Mouse (Mus musculus) brain, embryonic 18.5 days (tissue): ENCODE data around the gene Polr3e.
"Not testable (repeated sequence)": the region's sequence is repeated elsewhere in the genome, so short reads cannot be mapped to it uniquely, and the experiment has no call there.

Source experiments
- DNase-seq: peaks from one replicate; pipeline ENCODE4 v3.0.0-alpha.2; 2012; ENCODE audit warnings: low read depth, low spot score

The Polr3e gene

DNA sequence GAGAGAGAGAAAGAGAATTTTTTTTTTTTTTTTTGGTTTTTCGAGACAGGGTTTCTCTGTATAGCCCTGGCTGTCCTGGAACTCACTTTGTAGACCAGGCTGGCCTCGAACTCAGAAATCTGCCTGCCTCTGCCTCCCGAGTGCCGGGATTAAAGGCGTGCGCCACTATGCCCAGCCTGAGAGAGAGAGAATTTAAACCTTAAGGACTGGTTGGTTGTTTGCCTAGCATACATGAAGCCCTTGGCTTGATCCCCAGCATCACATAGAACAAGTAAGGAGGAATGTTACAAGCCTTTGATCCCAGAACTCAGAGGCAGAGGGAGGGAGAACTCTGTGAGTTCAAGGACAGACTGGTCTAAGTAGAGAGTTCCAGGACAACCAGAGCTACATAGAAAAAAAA, 6.3 kb upstream of the Polr3e start:
- DNase-seq = not testable (repeated sequence)

DNA sequence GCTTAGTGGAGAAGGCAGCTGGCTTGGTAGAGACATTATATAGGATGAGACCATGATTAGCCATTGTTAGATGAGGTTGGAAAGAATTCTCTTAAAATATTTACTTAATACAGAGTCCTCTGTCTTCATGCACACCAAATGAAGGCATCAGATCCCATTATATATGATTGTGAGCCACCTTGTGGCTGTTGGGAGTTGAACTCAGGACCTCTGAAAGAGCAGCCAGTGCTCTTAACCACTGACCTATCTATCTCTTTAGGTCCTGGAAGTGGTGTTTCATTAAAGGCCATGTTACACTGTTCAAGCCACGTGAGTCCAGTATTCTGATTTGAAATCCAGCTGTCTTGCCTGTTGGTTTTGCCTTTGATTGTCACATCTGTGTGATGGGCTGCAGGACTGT, 4.2 kb upstream of the Polr3e start:
- no peak for DNase-seq

DNA sequence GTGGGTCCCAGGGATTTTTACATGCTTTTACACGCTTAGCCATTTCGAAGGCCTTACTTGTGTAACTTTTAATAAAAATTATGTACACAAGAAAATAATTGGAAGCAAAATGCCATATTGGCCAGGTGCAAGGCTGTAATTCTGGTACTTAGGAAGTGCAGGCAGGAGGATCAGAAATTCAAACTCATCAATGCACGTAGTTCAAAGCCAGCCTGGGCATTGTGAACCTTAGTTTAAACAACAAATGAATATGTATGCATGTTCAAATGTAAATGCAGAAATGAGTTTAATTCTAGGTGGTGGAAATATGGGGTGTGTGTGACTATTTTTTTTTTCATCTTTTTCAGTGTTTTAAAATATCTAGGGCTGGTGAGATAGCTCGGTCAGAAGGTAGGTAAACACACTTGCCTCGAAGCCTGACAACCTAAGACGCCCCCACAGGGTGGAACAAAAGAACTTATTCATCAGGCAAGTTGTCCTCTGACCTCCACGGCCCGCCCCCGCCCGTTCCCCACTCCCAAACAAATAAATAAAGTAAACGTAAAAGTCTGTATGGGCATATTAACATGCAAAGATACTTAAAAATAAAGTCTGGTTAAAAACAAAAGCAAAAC, 1.2 kb upstream of the Polr3e start:
- no peak for DNase-seq

DNA sequence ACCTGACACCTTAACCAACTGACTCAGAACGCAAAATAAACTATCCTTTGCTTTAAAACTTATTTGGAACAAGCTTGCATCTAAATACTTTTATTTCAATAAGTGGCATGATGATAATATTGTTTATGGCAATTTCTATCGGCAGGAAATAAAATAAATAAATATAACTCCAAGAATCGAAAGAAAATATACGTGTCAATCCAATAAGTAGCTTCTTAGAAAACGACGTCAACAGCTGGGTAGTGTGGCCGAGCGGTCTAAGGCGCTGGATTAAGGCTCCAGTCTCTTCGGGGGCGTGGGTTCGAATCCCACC, 309 bp upstream of the Polr3e start:
- no peak for DNase-seq

DNA sequence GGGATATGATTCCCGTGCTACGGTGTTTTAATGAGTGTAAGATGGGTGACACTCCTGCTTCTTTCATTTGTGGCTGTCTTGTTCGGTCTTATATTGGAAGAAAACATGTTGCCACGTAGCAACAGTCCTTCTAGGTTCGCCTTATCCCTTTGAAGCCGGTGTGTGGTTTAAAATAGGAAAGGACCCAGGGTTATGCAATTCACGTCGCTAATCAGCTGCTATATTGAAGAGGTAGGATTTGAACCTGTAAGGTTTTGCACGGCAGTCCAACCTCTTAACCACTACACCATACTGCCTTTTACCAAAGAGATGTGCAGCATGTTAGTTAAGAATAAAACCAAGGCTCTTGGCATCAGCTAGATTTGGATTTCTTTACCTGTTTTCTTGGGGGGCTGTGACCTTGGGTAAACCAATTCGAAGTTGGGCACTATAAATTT, 1.0 kb downstream of the Polr3e start:
- DNase-seq = peak; percentile 54

DNA sequence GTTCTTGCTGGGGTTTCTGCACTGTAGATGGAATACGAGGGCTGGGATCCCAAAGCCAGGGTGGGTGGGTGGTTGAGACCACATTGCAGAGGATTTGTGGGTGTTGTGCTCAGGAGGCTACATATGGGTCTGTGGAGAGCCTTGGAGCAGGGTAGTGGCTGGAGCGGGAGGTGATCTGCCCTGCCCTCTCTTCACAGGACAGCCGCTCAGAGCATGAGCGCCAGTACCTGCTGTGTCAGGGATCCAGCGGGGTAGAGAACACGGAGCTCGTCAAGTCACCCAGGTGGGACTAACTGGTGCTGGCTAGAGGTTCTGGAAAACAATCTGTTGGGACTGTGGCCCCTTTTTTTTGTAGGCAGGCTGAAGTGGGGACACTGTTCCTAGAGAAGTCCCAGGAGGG, 15.6 kb downstream of the Polr3e start:
- DNase-seq = no peak

DNA sequence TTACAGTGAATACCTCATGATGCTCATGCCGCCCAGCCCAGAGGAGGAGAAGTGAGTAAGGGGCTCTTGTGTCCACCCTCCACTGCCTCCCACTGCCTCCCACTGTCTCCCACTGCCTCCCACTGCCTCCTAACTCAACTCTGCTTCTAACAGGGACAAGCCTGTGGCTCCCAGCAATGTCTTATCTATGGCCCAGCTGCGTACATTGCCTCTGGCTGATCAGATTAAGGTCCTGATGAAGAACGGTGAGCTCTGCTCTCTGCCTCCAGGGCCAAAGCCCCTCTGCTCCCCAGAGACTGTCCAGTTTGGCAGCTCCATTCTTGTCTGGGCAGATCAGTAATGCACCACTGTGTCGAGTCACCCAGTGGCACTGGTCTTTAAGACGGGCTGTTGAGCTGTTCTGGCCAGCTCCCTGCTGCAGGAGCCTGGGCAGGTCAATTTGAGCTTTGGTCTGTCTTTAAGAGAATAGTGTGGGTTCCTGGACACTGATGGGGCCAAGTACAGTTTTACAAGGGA, 16.2 kb downstream of the Polr3e start:
- no peak for DNase-seq

DNA sequence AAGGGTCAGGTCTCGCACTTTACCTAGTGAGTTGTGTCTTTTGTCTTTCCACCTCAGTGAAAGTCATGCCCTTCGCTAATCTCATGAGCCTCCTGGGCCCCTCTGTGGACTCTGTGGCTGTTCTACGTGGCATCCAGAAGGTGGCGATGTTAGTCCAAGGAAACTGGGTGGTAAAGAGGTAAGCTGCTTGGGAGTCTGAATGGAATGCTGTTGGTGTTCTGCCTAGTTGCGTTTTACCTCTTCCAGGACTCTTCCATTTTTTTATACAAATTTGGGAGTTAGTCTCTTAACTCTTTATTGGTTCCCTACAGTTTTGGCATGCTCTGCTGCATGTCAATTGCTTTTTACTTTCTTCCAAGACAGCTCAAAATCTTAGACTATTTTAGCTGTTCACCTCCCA, 17.2 kb downstream of the Polr3e start:
- DNase-seq = peak; percentile 30

DNA sequence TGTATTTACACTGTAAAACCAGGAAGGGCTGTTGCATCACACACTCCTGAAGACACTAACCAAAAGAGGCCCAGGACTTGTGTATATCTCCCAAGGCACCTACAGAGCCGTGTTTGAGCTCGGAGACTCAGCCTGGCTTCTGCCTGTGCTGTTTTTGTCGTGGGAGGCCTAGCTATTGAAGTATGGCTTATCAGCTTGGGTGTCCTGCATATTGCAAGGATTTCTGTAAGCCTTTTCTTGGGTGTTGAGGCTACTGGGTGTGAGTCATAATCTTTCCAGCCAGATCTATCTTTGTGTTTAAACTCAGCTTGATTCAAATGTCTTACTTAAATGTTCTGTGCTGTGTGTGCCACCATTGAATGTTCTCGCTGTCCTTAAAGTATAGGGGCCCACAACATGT, 19.0 kb downstream of the Polr3e start:
- DNase-seq = no peak

DNA sequence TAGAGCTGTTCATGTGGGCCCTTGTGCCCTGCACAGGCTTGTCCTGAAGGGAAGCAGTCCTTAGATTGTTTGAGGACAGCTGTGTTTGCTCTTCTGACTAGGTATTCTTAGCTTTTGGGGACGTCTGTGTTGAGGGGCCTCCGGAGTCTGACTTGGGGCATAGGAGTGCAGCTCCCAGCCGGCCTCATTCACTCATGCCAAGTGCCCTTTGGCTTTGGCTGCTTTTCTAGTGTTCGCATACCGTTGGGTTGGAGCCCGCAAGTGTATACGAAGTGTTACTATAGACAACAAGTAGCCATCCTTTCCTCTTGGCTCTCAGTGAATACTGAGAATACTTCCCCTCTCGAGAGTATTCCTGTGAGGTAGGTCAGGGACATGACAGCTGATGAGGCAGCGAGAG, 20.7 kb downstream of the Polr3e start:
- no peak for DNase-seq

DNA sequence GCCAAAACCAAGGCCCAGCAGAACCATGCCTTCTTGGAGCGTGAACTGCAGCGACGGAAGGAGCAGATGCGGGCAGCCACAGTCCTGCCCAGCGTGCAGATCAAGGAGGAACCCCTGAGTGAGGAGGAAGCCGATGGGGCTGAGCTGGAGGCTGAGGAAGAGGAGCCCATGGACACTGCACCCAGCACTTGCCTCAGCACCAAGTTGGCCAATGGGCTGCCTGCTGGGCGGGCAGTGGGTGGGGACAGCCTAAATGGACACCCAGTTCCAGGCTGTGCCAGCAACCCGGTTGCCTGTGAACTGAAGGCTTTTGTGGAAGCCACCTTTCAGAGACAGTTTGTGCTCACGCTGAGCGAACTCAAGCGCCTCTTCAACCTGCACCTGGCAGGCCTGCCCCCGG, 22.8 kb downstream of the Polr3e start:
- DNase-seq = no peak

DNA sequence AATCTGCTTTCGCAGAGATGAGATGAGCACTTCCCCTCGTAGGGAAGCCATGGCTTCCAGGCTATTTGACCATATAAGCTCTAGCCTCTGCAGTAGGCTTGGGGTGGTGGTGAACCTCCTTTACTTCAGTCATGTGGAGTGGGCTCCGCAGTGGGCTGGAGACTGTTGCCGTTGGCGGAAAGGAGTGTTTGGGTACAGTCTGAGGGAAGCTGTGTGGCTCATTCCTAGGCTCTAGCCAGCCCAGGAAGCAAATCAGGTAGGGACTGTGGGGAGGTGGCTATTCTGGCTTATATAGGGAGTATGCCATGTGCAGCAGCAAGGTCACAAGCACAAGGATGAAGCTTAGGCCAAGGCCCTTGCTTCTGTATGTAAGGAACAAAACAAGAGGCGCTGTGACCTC, 23.7 kb downstream of the Polr3e start:
- no peak for DNase-seq

DNA sequence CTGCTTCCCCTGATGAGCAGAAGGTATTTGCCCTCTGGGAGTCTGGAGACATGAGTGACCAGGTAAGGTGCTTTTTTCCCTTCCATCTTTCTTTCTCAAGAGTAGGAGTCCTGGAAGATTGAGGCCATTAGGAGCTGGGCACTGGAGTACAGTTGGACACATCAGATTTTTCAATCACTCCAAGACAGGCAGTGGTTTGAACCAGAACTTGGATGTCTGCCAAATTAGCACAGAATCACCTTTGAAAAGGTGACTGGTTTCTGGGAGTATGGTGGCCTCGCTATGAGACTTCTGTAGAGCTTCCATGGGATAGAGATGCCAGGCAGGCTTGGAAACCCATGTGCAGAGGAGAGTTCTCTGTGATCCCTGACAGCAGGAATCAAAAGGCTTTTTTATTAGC, 25.0 kb downstream of the Polr3e start:
- no peak for DNase-seq

DNA sequence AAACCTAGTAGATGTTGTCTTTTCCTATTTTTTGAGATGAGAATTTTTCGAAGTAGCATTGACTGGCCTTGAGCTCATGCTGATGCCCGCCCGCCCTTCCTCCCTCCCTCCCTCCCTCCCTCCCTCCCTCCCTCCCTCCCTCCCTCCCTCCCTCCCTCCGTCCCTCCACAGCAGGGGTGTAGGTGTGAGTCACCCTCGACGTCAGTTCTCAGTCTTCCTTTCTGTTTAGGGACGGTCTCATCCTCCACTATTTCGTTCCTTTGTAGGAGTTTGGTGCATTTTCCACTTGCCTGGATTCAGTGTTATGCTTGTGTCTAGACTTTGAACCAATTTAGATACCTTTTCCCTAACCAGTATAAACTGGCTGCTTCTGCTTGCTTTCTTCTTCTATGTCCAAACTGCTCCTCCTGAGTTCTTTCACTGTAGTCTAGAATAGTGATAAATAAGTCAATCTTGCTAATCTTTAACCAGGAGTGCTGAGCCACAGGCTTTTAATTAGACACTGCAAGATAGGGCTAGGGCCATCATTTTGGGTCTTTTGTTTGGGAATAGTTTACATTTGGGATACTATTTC, 26.5 kb downstream of the Polr3e start:
- no peak for DNase-seq

DNA sequence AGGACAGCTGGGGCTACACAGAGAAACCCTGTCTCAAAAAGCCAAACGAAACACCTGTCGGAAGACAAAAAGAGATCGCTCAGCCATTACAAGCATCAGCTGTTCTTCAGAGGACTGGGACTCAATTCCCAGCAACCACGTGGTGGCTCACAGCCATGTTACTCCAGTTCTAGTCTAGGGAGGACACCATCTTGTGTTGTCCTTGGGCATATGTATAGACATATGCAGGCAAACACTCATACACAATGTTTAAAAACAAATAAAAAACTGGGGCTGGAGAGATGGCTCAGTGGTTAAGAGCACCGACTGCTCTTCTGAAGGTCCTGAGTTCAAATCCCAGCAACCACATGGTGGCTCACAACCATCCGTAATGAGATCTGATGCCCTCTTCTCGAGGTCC, 36.0 kb downstream of the Polr3e start:
- not testable (repeated sequence) for DNase-seq

DNA sequence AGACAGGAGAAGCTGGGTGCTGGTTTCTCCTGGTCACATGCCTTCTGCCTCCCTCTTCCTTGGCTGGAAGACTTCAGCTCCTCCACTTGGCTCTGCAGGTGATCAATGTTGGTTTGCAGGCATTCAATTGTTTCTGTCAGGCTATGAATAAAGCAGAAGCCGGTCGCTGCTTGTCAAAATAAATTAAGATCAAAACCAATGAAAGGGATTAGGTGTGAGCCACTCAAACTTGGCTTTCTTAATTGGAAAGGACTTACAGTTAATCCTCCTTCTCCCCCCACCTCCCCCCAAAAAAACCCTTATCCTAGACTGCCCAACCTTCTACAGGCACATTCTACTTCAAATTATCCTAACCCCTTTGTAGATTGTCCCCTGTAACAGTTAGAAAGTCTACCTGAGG, 42.6 kb downstream of the Polr3e start:
- no peak for DNase-seq

DNA sequence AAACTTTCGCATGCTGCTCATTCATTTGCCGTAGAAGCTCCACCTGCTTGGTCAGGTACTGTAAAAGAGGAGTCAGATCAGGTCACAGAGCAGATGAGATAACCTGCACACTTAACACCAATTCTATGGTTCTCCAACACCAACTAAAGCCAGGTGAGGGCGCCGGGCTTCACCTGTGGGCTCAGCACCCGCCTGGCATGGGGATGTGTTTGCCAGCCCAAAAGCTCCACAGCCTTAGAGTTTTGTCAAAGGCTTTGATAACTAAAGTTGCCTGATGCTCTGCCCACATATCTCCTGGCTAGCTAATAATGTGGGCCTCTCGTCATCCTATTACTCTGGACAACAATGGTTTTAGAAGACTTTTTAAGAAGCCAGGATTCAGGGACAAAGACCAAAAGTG, 43.1 kb downstream of the Polr3e start:
- DNase-seq = no peak

DNA sequence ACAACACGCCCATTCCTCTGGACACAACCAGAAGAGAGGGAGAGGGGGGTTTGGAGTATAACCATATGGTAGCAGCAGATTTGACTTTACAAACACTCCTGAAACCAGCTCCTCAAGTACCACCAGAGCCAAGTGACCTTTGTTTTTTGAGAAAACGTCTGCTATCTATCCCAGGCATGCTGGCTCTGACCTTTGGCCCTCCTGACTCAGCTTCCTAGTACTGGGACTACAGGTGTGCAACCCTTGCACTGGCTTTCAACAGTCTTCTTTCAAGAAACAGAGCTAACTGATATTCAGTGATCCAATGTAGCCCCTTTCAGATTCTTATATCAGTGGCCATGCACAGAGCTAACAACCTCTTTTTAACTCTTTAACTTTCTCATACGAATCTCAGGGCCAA, 44.3 kb downstream of the Polr3e start:
- DNase-seq = no peak

DNA sequence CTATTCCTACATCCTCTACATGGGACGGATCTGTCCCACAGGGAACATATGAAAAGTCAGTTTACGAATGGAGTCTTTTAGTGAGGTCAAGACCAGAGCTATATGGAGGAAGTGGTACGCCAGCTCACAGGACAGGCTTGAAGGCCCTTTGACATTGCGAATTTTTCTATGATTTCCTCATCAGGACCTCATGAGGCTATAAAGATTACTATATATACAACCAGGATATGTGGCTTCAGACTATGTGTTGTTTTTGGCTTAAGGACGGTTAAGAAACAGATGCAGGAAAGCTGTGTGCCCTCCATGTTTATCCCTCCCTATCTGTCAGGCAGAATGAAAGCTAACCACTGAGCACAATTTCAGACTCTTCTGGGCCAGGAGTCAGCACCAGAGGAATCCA, 45.6 kb downstream of the Polr3e start:
- DNase-seq = no peak

DNA sequence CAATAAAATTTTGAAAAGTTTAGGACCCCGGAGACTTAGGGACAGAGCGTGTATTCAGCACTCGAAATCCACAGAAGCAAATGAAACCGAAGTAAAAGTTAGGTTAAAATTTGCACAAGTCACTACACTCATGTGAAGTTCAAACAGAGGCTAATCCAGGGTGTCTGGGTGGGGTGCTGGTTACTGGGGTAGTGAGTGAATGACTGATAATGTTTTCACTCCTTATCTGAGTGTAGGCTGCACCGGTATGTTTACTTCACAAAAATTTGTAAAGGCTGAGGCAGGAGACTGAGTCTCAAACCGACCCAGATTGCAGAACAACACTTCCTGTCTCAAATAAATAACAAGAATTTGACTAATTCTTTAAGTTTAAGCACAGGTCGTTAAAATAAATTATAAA, 51.7 kb downstream of the Polr3e start:
- no peak for DNase-seq

DNA sequence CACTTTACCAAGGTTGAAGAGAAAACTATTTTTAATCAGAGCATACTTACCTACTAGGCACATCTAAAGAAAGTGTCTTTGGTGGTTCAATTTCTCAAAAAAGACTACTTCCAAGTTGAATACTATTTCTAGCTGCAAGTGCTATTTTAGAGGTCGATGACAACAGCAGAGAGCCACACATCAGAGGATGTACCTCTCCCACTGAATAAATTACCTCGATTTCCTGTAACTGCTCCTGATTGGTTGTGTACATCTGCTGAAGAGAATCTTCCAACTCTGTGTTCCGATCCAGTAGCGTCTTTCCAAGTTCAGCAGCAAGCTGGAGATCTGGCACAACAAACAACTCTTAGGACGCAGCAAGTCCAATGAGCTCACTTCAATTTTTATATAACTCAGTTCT, 52.6 kb downstream of the Polr3e start:
- no peak for DNase-seq

DNA sequence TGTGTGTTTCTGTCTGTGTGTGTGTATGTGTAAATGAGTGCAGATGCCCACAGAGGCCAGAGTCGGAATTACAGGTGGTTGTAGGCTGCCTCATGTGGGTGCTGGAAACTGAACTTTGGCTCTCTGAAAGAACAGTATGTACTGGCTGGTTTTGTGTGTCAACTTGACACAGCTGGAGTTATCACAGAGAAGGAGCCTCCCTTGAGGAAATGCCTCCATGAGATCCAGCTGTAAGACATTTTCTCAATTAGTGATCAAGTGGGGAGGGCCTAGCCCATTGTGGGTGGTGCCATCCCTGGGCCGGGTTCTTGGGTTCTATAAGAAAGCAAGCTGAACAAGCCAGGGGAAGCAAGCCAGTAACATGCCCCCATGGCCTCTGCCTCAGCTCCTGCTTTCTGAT, 54.9 kb downstream of the Polr3e start:
- not testable (repeated sequence) for DNase-seq

DNA sequence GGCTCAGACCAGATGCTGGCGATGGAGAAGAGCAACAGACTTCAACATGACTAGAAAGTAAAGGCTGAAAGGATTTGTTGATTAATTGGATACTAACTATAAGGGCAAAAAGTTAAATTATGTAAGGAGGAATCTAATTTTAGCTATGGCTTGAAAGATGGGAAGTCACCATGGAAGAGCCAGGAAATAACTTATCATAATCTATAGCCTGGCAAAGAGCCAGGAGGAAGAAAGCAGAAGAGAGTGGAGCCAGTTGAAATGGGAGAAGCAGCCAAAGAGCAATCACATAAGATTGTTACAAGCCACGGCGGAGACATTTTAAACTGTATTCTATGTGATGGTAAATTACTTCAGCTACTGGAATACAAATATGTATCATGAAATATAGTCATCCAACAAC, 56.5 kb downstream of the Polr3e start:
- no peak for DNase-seq

DNA sequence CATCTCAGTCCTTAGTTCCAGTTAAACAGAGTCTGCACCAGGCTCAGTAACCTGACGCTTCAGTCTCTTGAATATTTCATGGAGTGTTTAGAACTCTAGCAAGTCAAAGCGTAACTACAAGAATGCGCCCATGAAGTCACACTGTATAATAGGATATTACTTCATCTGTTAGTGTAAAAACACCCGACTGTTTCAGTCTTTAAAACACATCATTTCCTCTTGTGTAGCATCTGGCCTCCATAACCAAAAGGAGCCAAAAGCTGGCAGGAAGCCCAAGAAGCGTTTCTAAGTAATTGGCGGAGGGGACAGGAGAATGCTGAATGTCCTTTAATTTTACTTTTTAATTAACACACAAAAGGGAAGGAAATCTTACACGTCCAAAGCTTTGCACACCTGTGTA, 59.5 kb downstream of the Polr3e start:
- DNase-seq = no peak
